Mouse (Mus musculus): Measurements from ENCODE around the gene Cavin3. TPM values are rescaled to one million over a fixed set of nuclear protein-coding genes. Genes with fewer than 3 reads are reported as not detected.

Cavin3 gene
- 53.4 and 72.0 TPM in 2 replicates for polyA plus RNA-seq (2015; fragmentation: Nextera tagmentation; extraction: Ambion mirVana)

DNA sequence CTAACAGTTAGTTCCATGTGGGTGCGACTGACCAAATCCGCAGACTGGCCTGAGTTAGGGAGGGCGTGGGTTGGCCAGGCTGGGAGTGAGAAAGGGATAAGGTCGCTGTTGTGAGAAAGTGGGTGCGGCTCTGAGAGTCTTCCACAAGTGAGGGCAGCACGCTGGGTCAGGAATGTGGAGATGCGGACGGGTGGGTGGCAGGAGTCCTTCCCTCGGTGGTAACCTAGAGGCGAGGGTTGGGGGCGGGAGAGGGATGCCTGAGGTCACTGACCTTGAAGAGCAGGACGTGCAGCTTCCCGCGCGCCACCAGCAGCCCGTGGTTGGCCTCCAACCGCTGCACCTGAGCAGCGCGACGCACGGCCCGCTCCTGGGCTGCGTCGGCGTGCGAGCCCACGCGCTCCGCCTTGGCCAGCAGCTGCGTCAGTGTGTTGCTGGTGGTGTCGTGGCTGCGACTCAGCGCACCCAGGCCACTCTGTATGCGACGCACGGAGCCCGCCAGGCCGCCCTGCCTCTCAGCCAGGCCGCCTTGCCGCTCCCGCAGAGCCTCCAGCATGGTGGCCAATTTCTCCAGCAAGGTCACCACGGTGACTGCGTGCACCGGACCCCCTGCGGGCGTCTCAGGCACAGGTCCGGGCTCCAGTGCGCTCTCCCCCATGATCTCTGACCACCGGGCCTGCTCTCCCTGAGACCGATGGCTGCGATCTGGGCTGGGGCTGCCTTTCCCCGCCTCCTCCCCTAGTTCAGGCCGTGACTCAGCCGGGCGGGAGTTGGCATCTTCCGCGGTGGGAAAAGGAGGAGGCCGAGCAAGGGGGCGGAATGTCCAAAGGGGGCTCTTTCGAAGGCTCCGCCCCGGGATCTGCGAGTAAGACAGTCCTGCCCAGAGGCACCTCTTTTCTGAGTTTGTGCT, at the start of gene Cavin3:
Gene Cavin3 (minus strand): TSS at position 796 of the 907 bp plus-strand sequence.
- Histone ChIP-seq H3K4me1 (peaks cover 22% of the 10 kb centered on the region), H3K9ac (peak within 1 kb of the TSS; percentile 59), H3K27ac (peak within 1 kb of the TSS; percentile 67), H3K4me3 (replicated peaks) (peak within 1 kb of the TSS; percentile 54), H3K36me3 (no peaks in the 10 kb centered on the region), H3K4me2 (peak within 1 kb of the TSS; percentile 90), H3K27me3 (0 out of 2 replicates have a peak, but pooled peaks cover 5% of the 10 kb centered on the region), H3K9me3 (replicated peaks) (no peaks in the 10 kb centered on the region)
- ATAC-seq (replicated peaks; ENCODE audit: low FRiP score), result peak; percentile 88
- WGBS, result 2% methylated on average over 63 of the region's 63 CpGs

DNA sequence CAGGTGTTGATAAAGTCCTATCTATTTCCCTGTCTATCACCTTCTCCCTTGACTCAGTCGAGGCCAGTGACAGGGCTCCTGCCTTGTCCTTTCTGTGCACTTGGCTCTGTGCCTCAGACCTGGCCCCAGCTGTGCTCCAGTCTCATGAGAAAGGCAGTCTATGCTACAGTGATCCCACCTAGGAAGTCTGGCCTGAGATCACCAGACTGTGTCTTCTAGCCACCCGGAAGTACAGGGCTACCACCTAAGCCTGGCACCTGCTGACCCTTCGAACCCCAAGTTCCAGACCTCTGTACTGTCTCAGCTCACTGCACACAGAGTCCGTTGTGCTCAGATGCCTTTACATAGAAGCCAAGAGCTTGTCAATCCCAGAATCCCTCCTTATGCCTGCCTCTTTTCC, 46.0 kb upstream of the Cavin3 start:
- ATAC-seq (replicated peaks; ENCODE audit: low FRiP score), result peak; percentile 57
- no peaks in the 10 kb centered on the region for H3K36me3 ChIP-seq
- 68% methylated on average over 4 of the region's 4 CpGs for WGBS
- H3K4me3 ChIP-seq (replicated peaks), result no peak overlapping the region
- no peak overlapping the region for H3K4me2 ChIP-seq
- H3K27me3 ChIP-seq, result no peaks in the 10 kb centered on the region
- H3K9me3 ChIP-seq (replicated peaks), result no peaks in the 10 kb centered on the region
- no peaks in the 10 kb centered on the region for H3K4me1 ChIP-seq
- no peak overlapping the region for H3K27ac ChIP-seq
- no peak overlapping the region for H3K9ac ChIP-seq

DNA sequence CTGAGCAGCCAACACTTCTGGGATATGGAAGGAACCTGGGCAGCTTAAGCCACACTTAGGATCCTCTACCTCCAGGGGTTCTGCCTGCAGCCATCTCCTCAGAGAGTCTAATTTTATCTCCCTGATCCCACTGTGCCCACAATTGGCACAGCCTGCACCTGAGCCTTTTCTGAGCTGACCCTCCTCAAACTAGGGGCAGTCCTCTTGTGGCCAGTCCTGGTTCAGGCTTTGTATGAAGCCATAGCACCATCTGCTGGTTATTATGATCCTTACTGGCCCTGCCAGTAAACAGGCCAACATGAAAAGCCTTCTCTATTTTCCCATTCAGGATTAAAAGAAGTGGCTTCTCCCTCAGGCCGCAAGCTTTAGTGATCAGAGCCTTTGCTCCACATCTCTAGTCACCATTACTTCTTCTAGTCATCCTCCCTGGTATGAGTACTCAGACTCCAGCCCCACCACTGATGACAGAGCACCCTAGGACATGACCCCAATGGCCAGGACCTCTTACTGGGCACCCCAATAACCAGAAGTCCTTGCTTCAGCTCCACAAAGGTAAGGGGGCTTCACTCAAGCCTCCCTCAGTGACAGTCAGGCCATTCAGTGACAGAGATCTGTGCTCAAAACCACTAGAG, 45.3 kb upstream of the Cavin3 start:
- Histone ChIP-seq H3K4me1 (no peaks in the 10 kb centered on the region), H3K27ac (no peak overlapping the region), H3K27me3 (no peaks in the 10 kb centered on the region), H3K9me3 (replicated peaks) (no peaks in the 10 kb centered on the region), H3K9ac (no peak overlapping the region), H3K4me2 (no peak overlapping the region), H3K36me3 (no peaks in the 10 kb centered on the region), H3K4me3 (replicated peaks) (no peak overlapping the region)
- WGBS, result 60% methylated on average over 1 of the region's 1 CpGs
- ATAC-seq (replicated peaks; ENCODE audit: low FRiP score), result peak; percentile 76

DNA sequence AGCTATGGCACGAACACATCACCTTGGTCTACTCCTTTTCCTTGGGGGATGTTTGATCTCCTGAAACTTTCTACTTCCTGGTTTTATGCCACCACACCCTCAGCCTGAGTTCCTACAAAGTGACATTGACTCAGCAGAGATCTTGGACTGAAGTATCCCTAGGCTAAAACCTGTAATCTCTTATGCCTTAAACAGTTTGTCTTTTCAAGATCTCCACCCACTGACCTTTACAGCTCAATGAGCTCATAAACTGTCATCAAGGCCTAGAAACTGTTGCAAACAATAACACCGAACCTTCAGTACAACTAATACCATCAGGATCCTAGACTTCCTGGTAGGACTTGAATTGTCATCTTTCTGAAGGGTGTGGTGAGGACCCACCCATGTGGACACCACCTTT, 42.1 kb upstream of the Cavin3 start:
- WGBS, result 83% methylated on average over 2 of the region's 2 CpGs
- no peak overlapping the region for H3K4me3 ChIP-seq (replicated peaks)
- no peak for ATAC-seq (replicated peaks; ENCODE audit: low FRiP score)

DNA sequence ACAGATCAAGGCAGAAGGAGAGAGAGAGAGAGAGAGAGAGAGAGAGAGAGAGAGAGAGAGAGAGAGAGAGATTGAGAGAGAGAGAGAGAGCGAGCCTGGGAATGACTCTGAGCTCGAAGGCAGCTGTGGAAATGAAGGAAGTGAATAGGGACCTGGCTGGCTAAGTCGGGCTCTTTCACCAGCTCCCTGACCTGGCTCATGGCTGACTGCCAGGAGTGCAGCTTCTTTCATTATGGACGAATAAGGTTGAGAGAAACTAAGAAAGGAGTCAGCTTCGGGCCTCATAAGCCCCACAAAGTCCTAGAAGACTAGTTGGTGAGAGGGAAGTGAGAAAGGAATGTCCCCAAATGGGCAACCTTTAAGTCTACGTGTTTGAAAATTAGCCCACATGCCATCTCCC, 38.1 kb upstream of the Cavin3 start:
- H3K4me2 ChIP-seq, result no peak overlapping the region
- H3K4me3 ChIP-seq (replicated peaks), result no peak overlapping the region
- no peaks in the 10 kb centered on the region for H3K27me3 ChIP-seq
- 19% methylated on average over 6 of the region's 6 CpGs for WGBS
- no peak overlapping the region for H3K27ac ChIP-seq
- no peaks in the 10 kb centered on the region for H3K9me3 ChIP-seq (replicated peaks)
- H3K4me1 ChIP-seq, result 0 out of 2 replicates have a peak, but pooled peaks cover 6% of the 10 kb centered on the region
- no peak overlapping the region for H3K9ac ChIP-seq
- ATAC-seq (replicated peaks; ENCODE audit: low FRiP score), result no peak
- no peaks in the 10 kb centered on the region for H3K36me3 ChIP-seq

More for the DNA sequence above, 42.1 kb upstream of the Cavin3 start:
- no peaks in the 10 kb centered on the region for H3K9me3 ChIP-seq (replicated peaks)
- no peak overlapping the region for H3K4me2 ChIP-seq
- H3K27me3 ChIP-seq, result no peaks in the 10 kb centered on the region
- H3K36me3 ChIP-seq, result no peaks in the 10 kb centered on the region
- H3K4me1 ChIP-seq, result 0 out of 2 replicates have a peak, but pooled peaks cover 3% of the 10 kb centered on the region
- no peak overlapping the region for H3K27ac ChIP-seq
- no peak overlapping the region for H3K9ac ChIP-seq

DNA sequence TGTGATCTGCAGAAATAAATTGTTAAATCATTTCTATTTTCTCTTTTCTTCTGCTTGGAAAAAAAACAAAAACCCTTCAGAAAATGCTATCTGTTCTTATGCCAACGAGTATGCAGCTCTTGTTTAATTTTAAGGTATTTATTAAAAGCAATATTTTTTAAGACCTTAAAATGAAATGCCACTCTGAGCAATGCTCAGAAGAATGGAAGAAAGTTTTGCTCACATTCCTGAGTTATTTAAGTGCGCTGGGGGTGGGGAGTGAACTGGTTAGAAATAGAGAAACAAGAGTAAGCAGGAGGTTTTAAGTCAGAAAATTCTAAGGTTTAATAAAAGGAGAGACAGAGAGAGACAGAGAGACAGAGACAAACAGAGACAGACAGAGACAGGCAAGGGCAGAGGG, 37.7 kb upstream of the Cavin3 start:
- H3K27ac ChIP-seq, result no peak overlapping the region
- WGBS, result 75% methylated on average over 2 of the region's 2 CpGs
- H3K4me2 ChIP-seq, result no peak overlapping the region
- H3K9me3 ChIP-seq (replicated peaks), result no peaks in the 10 kb centered on the region
- no peak overlapping the region for H3K9ac ChIP-seq
- H3K4me3 ChIP-seq (replicated peaks), result no peak overlapping the region
- H3K4me1 ChIP-seq, result 0 out of 2 replicates have a peak, but pooled peaks cover 6% of the 10 kb centered on the region
- no peak for ATAC-seq (replicated peaks; ENCODE audit: low FRiP score)
- no peaks in the 10 kb centered on the region for H3K36me3 ChIP-seq
- H3K27me3 ChIP-seq, result no peaks in the 10 kb centered on the region

DNA sequence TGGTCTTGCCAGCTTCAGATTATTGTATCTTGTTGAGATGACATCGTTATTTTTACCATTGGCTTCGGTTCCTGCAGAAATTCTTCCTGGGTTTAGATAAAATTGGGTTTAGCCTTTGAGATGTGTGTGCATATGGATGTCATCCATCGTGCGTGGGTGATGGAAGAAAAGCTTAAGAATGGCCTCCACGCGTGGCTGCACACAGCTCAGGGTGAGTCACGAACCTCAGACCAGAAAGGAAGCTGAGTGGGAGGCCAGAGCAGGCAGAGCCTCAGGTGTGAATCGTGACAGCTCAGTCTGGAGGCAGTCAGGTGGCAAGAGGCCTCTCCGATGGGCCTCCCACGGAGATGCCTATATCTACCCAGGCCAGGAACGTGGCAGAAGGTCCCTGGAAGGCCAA, 37.2 kb upstream of the Cavin3 start:
- Histone ChIP-seq H3K4me2 (no peak overlapping the region), H3K9me3 (replicated peaks) (no peaks in the 10 kb centered on the region), H3K4me3 (replicated peaks) (no peak overlapping the region), H3K36me3 (no peaks in the 10 kb centered on the region), H3K4me1 (0 out of 2 replicates have a peak, but pooled peaks cover 6% of the 10 kb centered on the region), H3K27ac (no peak overlapping the region), H3K9ac (no peak overlapping the region), H3K27me3 (no peaks in the 10 kb centered on the region)
- WGBS, result 42% methylated on average over 11 of the region's 11 CpGs
- ATAC-seq (replicated peaks; ENCODE audit: low FRiP score), result no peak

DNA sequence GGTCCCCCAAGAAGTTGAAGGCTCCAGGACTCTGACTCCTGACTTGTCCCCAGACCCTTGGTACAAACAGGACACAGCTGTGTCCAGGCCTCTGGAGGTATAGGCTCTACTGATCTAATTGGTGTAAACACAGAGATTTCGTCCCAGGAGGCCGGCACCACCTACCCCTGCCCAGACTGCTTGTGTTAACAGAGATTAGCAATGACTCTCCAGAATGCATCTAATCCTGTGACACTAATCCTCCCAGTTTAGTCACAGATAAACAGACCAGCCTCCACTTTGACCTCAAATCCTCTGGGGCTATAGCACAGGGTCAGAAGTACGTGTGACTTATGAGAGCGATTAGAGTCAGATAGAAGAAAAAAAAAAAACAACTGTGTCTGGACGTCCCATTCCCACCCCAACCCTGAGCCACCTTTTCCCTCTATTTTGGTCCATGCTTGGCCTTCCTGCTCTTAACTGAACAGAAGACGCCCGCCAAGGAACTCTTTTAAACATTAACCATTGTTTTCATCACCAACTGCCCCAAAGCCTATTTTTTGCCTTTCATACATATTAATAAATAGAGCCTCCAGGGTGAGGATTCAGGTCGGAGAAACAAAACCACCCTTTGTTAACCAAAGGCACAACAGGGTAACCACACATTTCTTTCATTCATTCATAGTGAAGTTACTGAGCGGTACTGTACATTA, 34.7 kb upstream of the Cavin3 start:
- Histone ChIP-seq H3K4me3 (replicated peaks) (no peak overlapping the region), H3K36me3 (no peaks in the 10 kb centered on the region), H3K9ac (no peak overlapping the region), H3K4me2 (no peak overlapping the region), H3K27me3 (no peaks in the 10 kb centered on the region), H3K27ac (no peak overlapping the region), H3K4me1 (0 out of 2 replicates have a peak, but pooled peaks cover 6% of the 10 kb centered on the region), H3K9me3 (replicated peaks) (no peaks in the 10 kb centered on the region)
- 44% methylated on average over 9 of the region's 9 CpGs for WGBS
- no peak for ATAC-seq (replicated peaks; ENCODE audit: low FRiP score)

DNA sequence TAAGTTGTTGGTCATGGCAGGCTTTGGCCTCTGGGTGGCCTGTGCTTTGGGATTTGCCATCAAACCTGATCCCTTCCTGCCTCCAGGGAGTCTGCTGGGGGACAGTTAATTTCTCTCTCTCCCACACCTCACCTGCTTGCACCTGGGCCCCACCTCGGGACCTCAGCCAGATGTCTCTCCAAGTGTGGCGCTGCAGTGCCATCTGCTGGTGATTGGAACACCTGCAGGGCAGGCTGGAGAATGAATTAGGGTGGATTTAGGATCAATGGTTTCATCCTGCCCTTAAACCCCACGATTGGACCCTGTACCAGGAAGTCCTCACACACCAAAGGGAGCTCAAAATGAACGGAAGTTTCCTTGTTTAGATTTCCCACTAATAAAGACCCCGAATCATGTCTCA, 33.1 kb upstream of the Cavin3 start:
- Histone ChIP-seq H3K4me1 (0 out of 2 replicates have a peak, but pooled peaks cover 6% of the 10 kb centered on the region), H3K4me2 (no peak overlapping the region), H3K27me3 (no peaks in the 10 kb centered on the region), H3K27ac (no peak overlapping the region), H3K9me3 (replicated peaks) (no peaks in the 10 kb centered on the region), H3K9ac (no peak overlapping the region), H3K4me3 (replicated peaks) (no peak overlapping the region), H3K36me3 (no peaks in the 10 kb centered on the region)
- ATAC-seq (replicated peaks; ENCODE audit: low FRiP score), result peak; percentile 64
- 11% methylated on average over 5 of the region's 5 CpGs for WGBS

DNA sequence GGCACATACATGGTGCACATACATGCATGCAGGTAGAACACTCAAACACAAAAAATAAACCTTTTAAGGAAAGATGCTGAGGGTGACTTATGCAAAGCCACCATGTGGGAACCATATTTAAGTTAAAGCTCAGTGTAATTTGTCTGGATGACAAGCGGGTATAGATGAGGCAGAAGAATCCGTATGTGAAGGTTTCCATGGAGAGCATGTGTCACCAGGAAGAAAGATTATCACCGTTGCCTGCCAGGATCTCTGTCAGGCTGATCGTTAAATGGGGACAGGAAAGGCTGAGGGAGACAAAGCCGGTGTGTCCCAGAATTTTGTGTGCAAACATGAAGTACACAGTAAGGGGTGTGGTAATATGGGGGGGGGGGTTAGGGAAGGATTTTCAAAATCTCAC, 32.5 kb upstream of the Cavin3 start:
- H3K27me3 ChIP-seq, result no peaks in the 10 kb centered on the region
- no peaks in the 10 kb centered on the region for H3K36me3 ChIP-seq
- no peak overlapping the region for H3K4me3 ChIP-seq (replicated peaks)
- no peaks in the 10 kb centered on the region for H3K9me3 ChIP-seq (replicated peaks)
- 43% methylated on average over 5 of the region's 5 CpGs for WGBS
- no peak for ATAC-seq (replicated peaks; ENCODE audit: low FRiP score)
- no peak overlapping the region for H3K27ac ChIP-seq
- no peak overlapping the region for H3K4me2 ChIP-seq
- H3K4me1 ChIP-seq, result 0 out of 2 replicates have a peak, but pooled peaks cover 6% of the 10 kb centered on the region
- H3K9ac ChIP-seq, result no peak overlapping the region

DNA sequence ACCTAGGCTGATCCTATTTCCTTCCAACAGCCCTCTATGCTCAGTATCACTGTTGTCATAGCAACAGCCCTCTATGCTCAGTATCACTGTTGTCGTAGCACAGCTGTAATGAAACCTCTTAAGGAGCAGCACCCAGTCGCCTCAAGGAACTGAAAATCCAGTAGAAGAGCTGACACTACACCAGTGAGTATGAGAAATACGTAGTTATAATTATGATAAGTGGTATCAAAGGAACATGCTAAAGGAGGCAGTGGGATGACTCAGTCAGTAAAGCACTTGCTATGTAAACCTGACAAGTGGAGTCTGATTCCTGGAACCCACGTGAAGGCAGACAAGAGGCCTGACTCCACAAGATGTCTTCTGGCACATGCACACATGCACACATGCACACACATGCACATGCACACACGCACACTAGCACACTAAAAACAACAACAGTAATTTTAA, 31.8 kb upstream of the Cavin3 start:
- no peaks in the 10 kb centered on the region for H3K36me3 ChIP-seq
- no peaks in the 10 kb centered on the region; the same call in 1 of the 2 replicates for H3K27me3 ChIP-seq
- no peak overlapping the region for H3K4me3 ChIP-seq (replicated peaks)
- 51% methylated on average over 5 of the region's 5 CpGs for WGBS
- no peak for ATAC-seq (replicated peaks; ENCODE audit: low FRiP score)
- no peak overlapping the region for H3K27ac ChIP-seq
- H3K4me2 ChIP-seq, result no peak overlapping the region
- H3K9ac ChIP-seq, result no peak overlapping the region
- H3K4me1 ChIP-seq, result 0 out of 2 replicates have a peak, but pooled peaks cover 2% of the 10 kb centered on the region
- no peaks in the 10 kb centered on the region for H3K9me3 ChIP-seq (replicated peaks)
